Comparison of ENCODE assay signal across 7 mouse cellular contexts in genomic region chr15:25842462-25843085, GRCm38 (mm10). TPM values are rescaled to one million over a fixed set of nuclear protein-coding genes. Genes with fewer than 3 reads are reported as not detected.
A peak's percentile ranks its signal among the peaks of the same experiment; 100 is the strongest.
DNase-seq lines count a peak whose midpoint lies in the region; ATAC-seq and TF ChIP-seq lines count a peak whose summit lies in the region.

No protein-coding gene starts in this region.

- 10% methylated on average over 16 of the region's 16 CpGs for WGBS in lung, adult 2 months
- WGBS in embryonic facial prominence, embryonic 14.5 days = 16% methylated on average over 14 of the region's 16 CpGs
- WGBS in hindbrain, postnatal 0 days = 12% methylated on average over 16 of the region's 16 CpGs

- H3K4me1 ChIP-seq in lung, adult 2 months (ENCODE audit: control insufficient read depth, insufficient read depth, low read length) = peaks cover 2% of the 10 kb centered on the region; the same call in 1 of the 2 replicates
- peaks cover 5% of the 10 kb centered on the region; the same call in 1 of the 2 replicates for H3K4me1 ChIP-seq in embryonic facial prominence, embryonic 14.5 days (ENCODE audit: control insufficient read depth, insufficient read depth, low read length)
- 0 out of 2 replicates have a peak, but pooled peaks cover 3% of the 10 kb centered on the region for H3K4me1 ChIP-seq in hindbrain, postnatal 0 days (ENCODE audit: insufficient read depth, low read length)
- H3K4me1 ChIP-seq in megakaryocyte, embryonic 14.5 days = peaks cover 17% of the 10 kb centered on the region

- H3K27me3 ChIP-seq in embryonic facial prominence, embryonic 14.5 days (replicated peaks; ENCODE audit: control insufficient read depth, insufficient read depth, low read length) = peaks cover 17% of the 10 kb centered on the region
- no peaks in the 10 kb centered on the region for H3K27me3 ChIP-seq in hindbrain, postnatal 0 days (ENCODE audit: insufficient read depth, low read length)
- H3K27me3 ChIP-seq in megakaryocyte, embryonic 14.5 days (replicated peaks) = peaks cover 40% of the 10 kb centered on the region

- no peaks in the 10 kb centered on the region for H3K36me3 ChIP-seq in embryonic facial prominence, embryonic 14.5 days (ENCODE audit: control insufficient read depth, insufficient read depth, low read length)
- no peaks in the 10 kb centered on the region for H3K36me3 ChIP-seq in hindbrain, postnatal 0 days (ENCODE audit: insufficient read depth, low read length)
- no peaks in the 10 kb centered on the region for H3K36me3 ChIP-seq in megakaryocyte, embryonic 14.5 days (replicated peaks; ENCODE audit: low read length)

- H3K27ac ChIP-seq in embryonic facial prominence, embryonic 14.5 days (replicated peaks; ENCODE audit: low read depth, low read length) = no peak overlapping the region
- H3K27ac ChIP-seq in hindbrain, postnatal 0 days = peak overlapping the region; percentile 67

- no peak for TF ChIP-seq CTCF in lung, adult 2 months (IDR thresholded peaks at IDR 0.05; ENCODE audit: insufficient read depth, low read length)
- no peak for TF ChIP-seq CTCF in hindbrain, postnatal 0 days (IDR thresholded peaks at IDR 0.05; ENCODE audit: low read depth)

- DNase-seq in lung, adult 2 months = no peak
- no peak for DNase-seq in lung, postnatal 25 days (ENCODE audit: low spot score)
- DNase-seq in embryonic facial prominence, embryonic 14.5 days (ENCODE audit: low spot score) = no peak
- DNase-seq in hindbrain, postnatal 0 days (ENCODE audit: low spot score) = no peak
- DNase-seq in adrenal gland, postnatal 25 days = no peak
- no peak for DNase-seq in layer of hippocampus, postnatal 36 days

- H3K4me2 ChIP-seq in embryonic facial prominence, embryonic 14.5 days (ENCODE audit: low read depth, low read length) = peak overlapping the region; percentile 92
- H3K4me2 ChIP-seq in hindbrain, postnatal 0 days (ENCODE audit: low read depth, low read length) = peak overlapping the region; percentile 88

- no peak for ATAC-seq in embryonic facial prominence, embryonic 14.5 days (ENCODE audit: low read depth)
- ATAC-seq in hindbrain, postnatal 0 days = peak; percentile 19

- H3K4me3 ChIP-seq in lung, adult 2 months (replicated peaks; ENCODE audit: extremely low read depth, low read depth, low read length) = peak overlapping the region; percentile 63
- H3K4me3 ChIP-seq in embryonic facial prominence, embryonic 14.5 days (ENCODE audit: low read depth, low read length) = peak overlapping the region; percentile 76
- H3K4me3 ChIP-seq in hindbrain, postnatal 0 days (ENCODE audit: low read length) = peak overlapping the region; percentile 70
- peak overlapping the region; percentile 92 for H3K4me3 ChIP-seq in megakaryocyte, embryonic 14.5 days (replicated peaks)

- no peak for TF ChIP-seq POLR2A in lung, adult 2 months (IDR thresholded peaks at IDR 0.05; ENCODE audit: borderline replicate concordance, extremely low read depth, low read depth, low read length)

- peak overlapping the region; percentile 75 for H3K9ac ChIP-seq in embryonic facial prominence, embryonic 14.5 days (ENCODE audit: low read depth, low read length)
- peak overlapping the region; percentile 63 for H3K9ac ChIP-seq in hindbrain, postnatal 0 days (replicated peaks; ENCODE audit: low read length)

- no peaks in the 10 kb centered on the region for H3K9me3 ChIP-seq in embryonic facial prominence, embryonic 14.5 days (ENCODE audit: control insufficient read depth, low read length)
- no peaks in the 10 kb centered on the region for H3K9me3 ChIP-seq in hindbrain, postnatal 0 days (ENCODE audit: low read length)
- peaks cover 4% of the 10 kb centered on the region for H3K9me3 ChIP-seq in megakaryocyte, embryonic 14.5 days

RNA-seq across cellular contexts. Expression of gene Retreg1, which starts 0.4 kb away (rescaled TPM):
- polyA plus RNA-seq in lung, adult 2 months (2012; rRNA removed) = 10.9 and 15.5 TPM in 2 replicates
- 9.8 and 16.5 TPM in 2 replicates for polyA plus RNA-seq in embryonic facial prominence, embryonic 14.5 days (2014; fragmentation: Nextera tagmentation; extraction: Ambion mirVana)
- 31.7 and 49.9 TPM in 2 replicates for total RNA-seq in hindbrain, postnatal 0 days (2014; rRNA removed)
- 20.8 and 21.0 TPM in 2 replicates for polyA plus RNA-seq in hindbrain, postnatal 0 days (2015; fragmentation: Nextera tagmentation; extraction: Ambion mirVana)
- polyA plus RNA-seq in megakaryocyte, embryonic 14.5 days (2012; ENCODE audit: insufficient read depth, low replicate concordance) = 1.4 TPM in 1 of 2 replicates, not detected in the other
- 30.1 and 40.7 TPM in 2 replicates for total RNA-seq in adrenal gland, postnatal 25 days (2021)
- total RNA-seq in layer of hippocampus, postnatal 36 days (2021) = 10 to 100 TPM; 29.0 to 30.5 TPM
